Mouse (Mus musculus) cortical plate, adult 2 months (tissue): ENCODE results near the gene Btbd1.

ENCODE experiments used
- CTCF ChIP-seq: fragments of 200-500 bp; IDR thresholded peaks from 2 replicates; pipeline ENCODE4 v1.5.1; 2011; ENCODE audit warnings: mild to moderate bottlenecking, control low read depth, low read length; ENCODE audit not compliant: insufficient read depth; ENCODE audit errors: extremely low read depth
- POLR2A ChIP-seq: fragments of 200-500 bp; IDR thresholded peaks from 2 replicates; pipeline ENCODE4 v1.6.1; 2011; ENCODE audit warnings: mild to moderate bottlenecking, low read length, control low read depth; ENCODE audit not compliant: insufficient read depth; ENCODE audit errors: extremely low read depth

- TF ChIP-seq POLR2A: no peak
- TF ChIP-seq CTCF: no peak
These were observed 46.1 kb upstream of the Btbd1 start for GRCm38 (mm10) chr7:81875372-81875771.
